Mouse (Mus musculus) embryo, embryonic 9.5 days (tissue): ENCODE measurements around the gene Exoc3l2.
"Not testable (repeated sequence)": the region's sequence is repeated elsewhere in the genome, so short reads cannot be mapped to it uniquely, and the experiment has no call there.

Source experiments
- DNase-seq: peaks from one replicate; pipeline ENCODE4 v3.0.0-alpha.2; 2017; ENCODE audit errors: extremely low spot score

The Exoc3l2 gene

GRCm38 (mm10) chr7:19486549-19486948 lies 23.4 kb downstream of the Exoc3l2 start:
- DNase-seq = no peak

- no peak for DNase-seq
Observed at GRCm38 (mm10) chr7:19489525-19489924, 26.4 kb downstream of the Exoc3l2 start.

- DNase-seq = peak; percentile 45
Observed at GRCm38 (mm10) chr7:19491731-19492130, 28.6 kb downstream of the Exoc3l2 start.

GRCm38 (mm10) chr7:19494751-19495474 lies 31.8 kb downstream of the Exoc3l2 start:
- DNase-seq = no peak

- DNase-seq = peak; percentile 41
Observed at GRCm38 (mm10) chr7:19495521-19496213, 32.5 kb downstream of the Exoc3l2 start.

- no peak for DNase-seq
Observed at GRCm38 (mm10) chr7:19496214-19496555, 33.1 kb downstream of the Exoc3l2 start.

- DNase-seq = no peak
Observed at GRCm38 (mm10) chr7:19498326-19498725, 35.2 kb downstream of the Exoc3l2 start.

- no peak for DNase-seq
Observed at GRCm38 (mm10) chr7:19500420-19501363, 37.6 kb downstream of the Exoc3l2 start.

GRCm38 (mm10) chr7:19501658-19502057 lies 38.5 kb downstream of the Exoc3l2 start:
- no peak for DNase-seq

- peak; percentile 68 for DNase-seq
Observed at GRCm38 (mm10) chr7:19503481-19504068, 40.4 kb downstream of the Exoc3l2 start.

- no peak for DNase-seq
Observed at GRCm38 (mm10) chr7:19506326-19506725, 43.2 kb downstream of the Exoc3l2 start.

- peak; percentile 77 for DNase-seq
Observed at GRCm38 (mm10) chr7:19506969-19507611, 44.0 kb downstream of the Exoc3l2 start.

- DNase-seq = no peak
Observed at GRCm38 (mm10) chr7:19507612-19507981, 44.5 kb downstream of the Exoc3l2 start.

GRCm38 (mm10) chr7:19508150-19508923 lies 45.2 kb downstream of the Exoc3l2 start, which contains the start of the genes Bloc1s3 and Trappc6a:
Gene Bloc1s3, minus strand, starts transcription at chr7:19508367.
Gene Trappc6a, plus strand, starts transcription at chr7:19508395.
- peak; percentile 94 for DNase-seq

GRCm38 (mm10) chr7:19508924-19509568 lies 45.9 kb downstream of the Exoc3l2 start:
- no peak for DNase-seq

GRCm38 (mm10) chr7:19509786-19510185 lies 46.7 kb downstream of the Exoc3l2 start:
- DNase-seq = no peak

GRCm38 (mm10) chr7:19511934-19512333 lies 48.8 kb downstream of the Exoc3l2 start:
- not testable (repeated sequence) for DNase-seq

GRCm38 (mm10) chr7:19512353-19512752 lies 49.2 kb downstream of the Exoc3l2 start:
- DNase-seq = no peak

- no peak for DNase-seq
Observed at GRCm38 (mm10) chr7:19517652-19518365, 54.7 kb downstream of the Exoc3l2 start, which contains the start of gene Nkpd1. Gene Nkpd1, plus strand, starts transcription at chr7:19517838.
